Mouse (Mus musculus) testis, adult 2 months (tissue): ENCODE results near the gene B230104I21Rik.

ENCODE experiments used
- CTCF ChIP-seq: fragments of 200-500 bp; IDR thresholded peaks from 2 replicates; pipeline ENCODE4 v1.5.1; 2012; ENCODE audit warnings: low read depth, mild to moderate bottlenecking, inconsistent platforms, low read length, moderate library complexity; ENCODE audit not compliant: control insufficient read depth, insufficient read depth, insufficient replicate concordance
- POLR2A ChIP-seq: fragments of 200-500 bp; IDR thresholded peaks from 2 replicates; pipeline ENCODE4 v1.6.1; 2012; ENCODE audit warnings: low read depth, mild to moderate bottlenecking, inconsistent platforms, low read length, moderate library complexity; ENCODE audit not compliant: control insufficient read depth

DNA sequence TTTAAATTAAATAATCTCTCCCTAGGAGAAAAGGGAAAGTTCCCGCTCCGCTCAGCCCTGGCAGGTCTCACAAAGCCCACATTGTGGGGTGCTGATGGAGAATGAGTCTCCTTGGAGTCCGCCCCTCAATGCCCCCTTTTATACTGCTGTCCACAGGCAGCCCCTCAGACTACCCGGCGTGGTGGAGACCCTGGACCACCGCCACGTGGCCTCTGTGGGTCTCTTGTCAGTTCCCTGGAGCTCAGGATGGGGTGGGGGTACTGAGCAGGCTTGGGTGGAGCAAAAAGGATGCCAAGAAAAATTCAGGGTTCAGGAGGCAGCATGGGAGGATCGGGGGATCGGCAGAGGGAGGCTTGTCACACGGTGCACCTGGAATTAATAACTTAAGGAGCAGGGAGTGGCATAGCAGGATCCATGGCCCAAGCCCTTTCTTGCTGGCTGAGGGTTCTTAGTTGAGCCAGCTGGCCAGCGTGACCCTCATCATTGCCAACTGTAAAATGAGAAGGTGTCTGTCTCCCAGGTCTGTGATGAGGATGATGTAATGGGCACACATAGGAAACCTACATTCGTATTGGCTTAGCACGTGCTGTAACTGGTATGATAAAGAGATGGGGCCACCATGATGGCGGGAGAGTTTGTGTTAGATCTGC is 60.9 kb downstream of the B230104I21Rik start:
- TF ChIP-seq CTCF (no peak), POLR2A (no peak)
